Mouse (Mus musculus) NIH3T3 (cell line): ENCODE measurements around the gene Txn1.

Source experiments
- DNase-seq: peaks from one replicate; pipeline ENCODE4 v3.0.0-alpha.2; 2012; ENCODE audit warnings: low read depth

Txn1 gene

DNA sequence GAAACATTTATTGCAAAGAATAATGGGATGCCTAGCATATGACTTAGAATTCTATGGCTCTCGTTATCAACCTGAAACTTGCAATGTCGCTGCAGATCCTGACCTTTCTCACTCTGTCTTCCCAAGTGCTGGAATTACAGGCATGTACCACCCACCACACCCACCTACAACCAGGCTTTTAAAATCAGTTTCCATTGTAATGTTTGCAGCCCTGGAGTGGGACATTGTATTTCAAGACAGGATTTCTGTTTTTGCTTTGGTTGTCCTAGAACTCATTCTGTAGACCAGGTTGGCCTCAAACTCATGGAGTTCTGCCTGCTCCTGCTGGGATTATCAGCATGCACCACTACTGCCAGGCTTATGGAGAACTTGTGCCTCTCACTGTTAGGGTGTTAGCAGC, 13.3 kb downstream of the Txn1 start:
- no peak for DNase-seq

DNA sequence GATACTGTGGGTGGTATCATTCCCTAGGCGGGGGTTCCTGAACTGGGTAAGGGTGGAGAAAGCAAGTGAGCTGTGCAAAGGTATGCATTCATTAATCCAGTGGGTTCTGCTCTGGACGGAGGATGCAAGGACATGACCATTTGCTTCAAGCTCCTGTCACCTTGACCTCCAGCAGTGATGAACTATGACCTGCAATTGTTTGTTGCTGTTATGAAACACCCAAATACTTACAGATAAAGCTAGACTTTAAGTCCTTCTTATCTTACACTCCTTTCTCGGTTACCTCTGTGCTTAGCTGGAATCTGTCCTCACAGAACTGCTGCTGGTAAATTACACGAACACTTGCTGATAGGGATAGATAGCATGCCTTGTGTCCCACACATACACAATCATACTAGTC, 15.6 kb downstream of the Txn1 start:
- DNase-seq = no peak

DNA sequence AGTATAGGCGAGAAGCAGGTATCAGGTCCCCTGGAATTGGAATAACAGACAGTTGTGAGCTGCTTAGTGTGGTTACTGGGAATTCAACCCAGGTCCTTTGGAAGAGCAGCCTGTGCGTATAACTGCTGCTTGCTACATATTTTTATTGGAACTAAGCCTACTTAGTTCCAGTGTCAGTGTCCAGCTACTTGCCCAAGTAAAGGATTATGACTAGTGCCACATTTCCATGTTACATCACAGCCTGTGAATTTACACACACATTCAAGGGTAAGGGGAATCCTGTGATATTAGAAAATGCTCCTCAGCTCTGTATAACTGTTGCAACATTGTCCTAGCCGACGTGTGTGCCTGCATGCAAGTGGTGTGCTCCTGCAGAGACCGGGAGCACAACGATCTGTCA, 18.9 kb downstream of the Txn1 start:
- no peak for DNase-seq

DNA sequence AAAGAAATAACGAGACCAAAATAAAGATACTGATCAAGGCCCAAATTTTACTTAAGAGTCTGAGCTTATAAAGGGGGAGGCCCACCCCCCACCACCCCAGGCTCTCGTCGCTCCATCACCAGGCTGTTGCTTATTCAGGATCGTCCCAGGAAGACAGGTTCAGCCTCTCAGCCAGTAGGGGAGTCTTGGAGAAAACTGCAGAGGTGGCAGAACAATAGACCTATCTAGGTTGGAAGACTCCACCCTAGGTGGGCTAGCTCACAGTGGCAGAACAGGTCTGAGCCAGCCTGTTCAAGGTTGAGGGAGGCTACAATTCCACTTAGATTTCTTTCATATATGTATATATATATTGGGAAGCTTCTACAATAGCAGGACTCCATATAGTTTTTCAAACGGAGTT, 22.0 kb downstream of the Txn1 start:
- DNase-seq = no peak

DNA sequence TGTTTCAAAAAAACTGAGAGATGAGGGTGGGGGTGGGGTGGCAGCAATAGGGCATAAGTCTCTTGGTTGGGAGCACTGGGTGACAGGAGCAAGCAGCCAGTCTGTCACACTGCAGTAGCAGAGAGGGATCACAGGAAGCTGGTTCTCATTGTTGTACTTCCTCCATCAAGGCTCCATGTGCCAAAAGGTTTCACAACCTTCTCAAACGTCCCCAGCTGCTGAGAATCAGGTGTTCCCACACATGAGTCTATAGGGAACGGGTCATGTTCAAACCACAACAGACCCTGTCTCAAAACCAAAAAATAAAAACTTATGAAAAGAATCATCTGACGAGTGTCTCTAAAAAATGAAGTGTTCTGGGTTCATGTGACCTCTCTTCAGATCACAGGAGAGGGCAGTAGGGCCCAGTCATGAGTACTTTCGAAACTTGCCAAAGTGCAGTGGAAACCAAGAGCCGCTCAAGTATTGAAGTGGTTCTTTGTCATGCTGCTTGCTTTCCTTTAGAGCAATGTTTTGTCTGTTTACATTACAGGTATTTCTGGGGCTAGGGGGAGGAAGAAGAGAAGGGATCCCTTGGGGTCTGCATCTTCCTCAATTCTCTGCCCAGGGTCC, 25.5 kb downstream of the Txn1 start:
- no peak for DNase-seq

DNA sequence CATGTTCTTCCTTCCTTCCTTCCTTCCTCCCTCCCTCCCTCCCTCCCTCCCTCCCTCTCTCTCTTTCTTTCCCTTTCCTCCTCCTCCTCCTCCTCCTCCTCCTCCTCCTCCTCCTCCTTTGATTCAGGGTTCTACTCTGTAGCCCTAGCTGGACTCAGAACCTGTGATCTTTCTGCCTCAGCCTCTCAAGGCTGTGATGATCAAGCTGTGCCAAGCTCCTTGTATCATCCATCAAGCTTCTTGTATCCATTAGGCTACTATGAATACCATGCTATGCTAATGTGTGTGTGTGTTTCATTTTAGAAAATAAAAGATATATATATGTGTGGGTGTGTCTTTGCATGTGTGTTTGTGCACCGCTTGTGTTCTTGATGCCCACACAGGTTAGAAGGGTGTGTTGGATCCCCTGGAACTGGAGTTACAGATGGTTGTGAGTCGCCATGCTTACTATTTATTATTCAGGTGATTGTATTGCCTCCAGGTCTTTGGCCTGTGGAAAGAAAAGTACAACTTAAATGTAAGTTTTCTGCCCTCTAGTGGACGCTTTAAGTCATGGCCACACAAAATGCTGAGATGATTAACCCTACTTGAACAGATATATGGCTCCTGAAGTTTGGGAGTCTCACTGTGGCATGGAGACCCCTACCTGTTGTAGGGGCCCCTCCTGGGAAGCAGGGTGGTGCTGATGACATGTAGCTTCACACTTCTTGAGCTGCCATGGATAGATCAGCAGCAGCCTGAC, 28.6 kb downstream of the Txn1 start:
- peak; percentile 82 for DNase-seq

DNA sequence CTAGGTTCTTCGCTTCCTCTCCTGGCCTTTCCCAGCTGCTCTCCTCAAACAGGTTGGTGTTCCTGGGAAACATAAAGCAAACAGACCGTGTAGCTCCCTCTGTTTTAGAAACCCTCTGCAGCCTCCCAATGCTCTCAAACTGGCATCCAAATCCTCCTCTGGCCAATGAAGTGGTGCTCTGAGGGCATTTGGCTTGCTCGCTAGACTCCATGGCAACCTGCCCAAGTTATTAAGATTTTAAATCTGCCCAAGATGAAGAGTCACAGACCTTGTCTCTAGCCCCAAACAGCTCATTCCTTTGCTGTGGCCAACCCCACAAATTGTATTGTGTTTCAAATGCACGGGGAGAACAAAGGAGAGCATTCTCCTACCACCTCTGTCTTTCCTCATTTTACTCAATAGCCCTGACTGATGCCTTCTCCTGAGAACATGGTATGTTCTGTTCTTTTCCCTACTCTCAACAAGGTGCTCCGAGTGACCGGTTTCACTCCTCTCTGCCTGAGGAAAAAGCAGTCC, 31.6 kb downstream of the Txn1 start:
- peak; percentile 67 for DNase-seq

DNA sequence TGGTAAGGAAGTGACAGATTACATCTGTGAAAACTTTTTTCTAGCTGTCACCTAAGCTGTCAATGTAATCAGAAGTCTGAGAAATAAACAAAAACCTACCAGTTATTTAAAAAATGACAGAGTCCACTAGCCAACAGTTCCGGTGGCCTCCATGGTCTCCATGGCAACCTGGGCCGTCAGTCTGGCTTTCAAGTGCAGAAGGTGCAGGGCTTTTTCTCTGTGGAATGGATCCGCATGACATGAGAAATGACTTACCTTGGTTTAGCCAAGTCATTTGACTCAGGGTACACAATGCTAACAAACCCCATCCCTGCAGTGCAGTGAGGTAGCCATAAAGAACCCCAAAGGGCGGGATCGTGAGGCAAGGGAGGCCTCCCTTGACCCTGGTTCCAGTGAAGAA, 34.0 kb downstream of the Txn1 start:
- no peak for DNase-seq

DNA sequence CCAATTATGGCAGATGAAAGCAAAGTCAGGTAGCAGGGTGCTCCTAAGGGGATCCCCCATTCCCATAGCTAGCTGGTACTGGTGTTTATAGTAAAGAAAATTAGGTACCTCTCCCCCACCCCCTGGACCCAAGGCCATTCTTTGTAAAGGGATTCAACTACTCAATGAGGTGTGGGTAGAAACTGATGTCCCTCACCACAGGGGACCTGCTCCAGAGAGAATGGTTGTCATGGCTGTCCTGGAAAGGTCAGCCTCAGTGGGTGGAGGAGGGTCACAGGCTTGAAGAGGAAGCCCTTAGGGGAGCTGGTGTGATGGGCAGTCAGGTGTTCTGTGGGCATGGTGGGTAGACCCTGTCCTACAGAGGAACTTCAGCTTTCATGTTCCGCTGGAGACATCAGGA, 35.7 kb downstream of the Txn1 start:
- DNase-seq = no peak

DNA sequence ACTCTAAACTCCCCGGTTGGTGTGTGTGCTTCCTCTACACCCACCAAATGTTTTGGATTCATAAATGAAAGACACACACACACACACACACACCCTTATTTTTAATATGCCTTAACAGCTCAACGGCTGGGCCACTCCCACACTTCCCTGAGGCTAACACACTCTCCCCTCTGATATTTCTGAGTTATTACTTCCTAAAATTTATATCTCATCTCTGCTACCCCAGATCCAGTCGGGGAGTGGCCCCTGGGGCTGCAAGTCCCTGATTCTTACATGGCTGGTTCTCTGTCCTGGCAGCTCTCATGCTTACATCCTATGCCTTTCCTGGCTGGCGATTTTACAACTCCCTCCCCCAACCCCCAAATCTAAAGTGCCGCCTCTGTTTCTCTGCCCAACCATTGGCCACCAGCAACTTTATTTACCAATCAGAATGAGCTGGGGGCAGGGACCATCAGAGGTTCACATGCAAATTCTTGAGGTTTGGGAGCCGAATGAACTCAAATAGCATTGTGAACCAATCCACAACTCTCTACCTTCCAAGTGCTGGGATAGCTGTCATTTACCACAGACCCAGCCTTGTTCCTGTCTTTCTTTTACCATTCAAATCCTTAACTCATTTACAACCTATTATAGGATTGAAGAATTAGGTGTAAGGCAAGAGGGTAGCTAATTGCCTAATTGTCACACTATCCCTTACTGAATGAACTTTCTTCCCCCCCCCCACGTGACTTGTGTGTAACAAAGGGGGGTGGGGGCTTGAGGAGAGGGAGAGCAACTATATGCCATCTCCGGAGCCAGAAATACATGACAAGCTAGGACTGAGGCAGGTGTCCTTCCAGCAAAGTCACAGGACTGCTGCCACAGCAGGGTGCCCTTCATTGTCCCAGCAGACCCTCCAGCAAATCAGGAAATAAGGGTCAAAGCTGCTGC, 36.5 kb downstream of the Txn1 start:
- no peak for DNase-seq

DNA sequence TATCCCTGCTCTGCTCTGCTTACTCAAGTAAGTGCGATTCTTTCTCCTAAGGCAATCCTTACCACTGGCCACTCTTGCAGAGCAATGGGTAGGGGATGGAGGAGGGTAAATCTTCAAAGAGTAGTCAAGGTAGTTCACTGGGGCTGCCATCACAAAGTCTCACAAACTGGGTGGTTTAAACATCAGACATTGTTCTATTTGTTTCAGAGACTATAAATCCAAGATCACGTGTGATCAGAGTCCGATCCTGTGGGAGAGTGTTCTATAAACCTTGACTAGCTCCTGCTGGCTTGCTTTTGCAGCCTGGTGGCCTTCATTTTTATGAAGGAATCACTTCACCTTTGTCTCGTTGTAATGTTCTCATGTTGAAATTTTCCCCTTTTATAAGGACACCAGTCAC, 39.5 kb downstream of the Txn1 start:
- no peak for DNase-seq

DNA sequence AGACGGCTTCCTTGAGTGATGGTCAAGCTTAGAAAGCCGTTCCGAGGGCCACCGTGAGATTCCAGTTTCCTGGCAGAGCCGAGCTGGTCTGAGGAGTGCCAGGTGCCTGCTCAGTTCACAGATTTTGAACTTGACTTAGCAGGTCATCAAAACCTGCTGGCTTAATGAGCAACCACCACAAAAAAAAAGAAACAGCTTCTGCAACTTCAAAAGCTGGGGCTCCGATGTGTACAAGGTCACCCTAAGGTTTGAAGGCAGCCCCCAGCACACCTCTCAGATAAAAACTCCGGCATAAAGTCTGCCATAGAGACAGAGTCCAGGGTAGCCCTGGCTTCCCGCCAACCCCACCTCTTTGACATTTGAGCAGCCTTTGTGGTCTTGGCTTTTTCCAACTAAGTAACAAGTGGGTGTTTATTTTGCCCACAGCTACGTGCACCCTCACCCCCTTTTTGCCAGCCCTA, 40.0 kb downstream of the Txn1 start, which contains the start of gene D630039A03Rik:
Gene D630039A03Rik, minus strand, starts transcription at position 97 of the 461 bp plus-strand sequence.
- DNase-seq = no peak

DNA sequence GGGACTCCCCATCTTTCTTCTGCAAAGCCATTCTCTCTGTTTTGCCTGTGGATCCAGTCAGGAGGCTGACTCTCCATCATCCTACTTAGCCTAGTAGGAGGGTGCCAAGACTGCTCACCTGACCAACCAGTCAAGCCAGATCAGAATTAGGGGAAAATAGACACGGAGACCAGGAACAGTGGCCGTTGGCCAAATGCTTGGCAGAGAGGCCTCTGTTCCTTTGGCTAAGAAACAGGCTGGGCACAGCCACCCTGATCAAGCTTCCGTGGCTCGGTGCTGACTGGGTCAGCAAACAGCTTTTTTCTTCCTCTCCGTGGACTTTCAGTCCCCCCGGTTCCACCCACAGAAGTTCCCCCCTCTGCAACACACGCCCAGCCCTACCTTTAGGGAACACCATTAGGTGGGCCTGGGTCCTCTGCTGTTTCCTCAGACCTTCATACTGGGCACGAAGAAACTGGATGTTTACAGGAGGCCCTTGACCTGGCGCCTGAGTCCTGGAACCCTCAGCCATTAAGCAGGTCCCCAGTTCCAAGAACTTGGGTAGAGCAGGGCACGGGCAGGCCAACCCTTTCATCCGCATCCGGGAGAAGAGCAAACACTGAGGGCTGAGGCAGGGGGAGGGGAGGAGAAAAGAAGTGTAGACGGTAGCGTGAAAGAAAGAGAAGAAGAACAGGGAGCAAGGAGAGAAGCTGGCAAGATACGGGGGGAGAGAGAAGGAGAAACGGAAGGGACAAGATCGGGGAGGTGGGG, 40.8 kb downstream of the Txn1 start:
- no peak for DNase-seq

DNA sequence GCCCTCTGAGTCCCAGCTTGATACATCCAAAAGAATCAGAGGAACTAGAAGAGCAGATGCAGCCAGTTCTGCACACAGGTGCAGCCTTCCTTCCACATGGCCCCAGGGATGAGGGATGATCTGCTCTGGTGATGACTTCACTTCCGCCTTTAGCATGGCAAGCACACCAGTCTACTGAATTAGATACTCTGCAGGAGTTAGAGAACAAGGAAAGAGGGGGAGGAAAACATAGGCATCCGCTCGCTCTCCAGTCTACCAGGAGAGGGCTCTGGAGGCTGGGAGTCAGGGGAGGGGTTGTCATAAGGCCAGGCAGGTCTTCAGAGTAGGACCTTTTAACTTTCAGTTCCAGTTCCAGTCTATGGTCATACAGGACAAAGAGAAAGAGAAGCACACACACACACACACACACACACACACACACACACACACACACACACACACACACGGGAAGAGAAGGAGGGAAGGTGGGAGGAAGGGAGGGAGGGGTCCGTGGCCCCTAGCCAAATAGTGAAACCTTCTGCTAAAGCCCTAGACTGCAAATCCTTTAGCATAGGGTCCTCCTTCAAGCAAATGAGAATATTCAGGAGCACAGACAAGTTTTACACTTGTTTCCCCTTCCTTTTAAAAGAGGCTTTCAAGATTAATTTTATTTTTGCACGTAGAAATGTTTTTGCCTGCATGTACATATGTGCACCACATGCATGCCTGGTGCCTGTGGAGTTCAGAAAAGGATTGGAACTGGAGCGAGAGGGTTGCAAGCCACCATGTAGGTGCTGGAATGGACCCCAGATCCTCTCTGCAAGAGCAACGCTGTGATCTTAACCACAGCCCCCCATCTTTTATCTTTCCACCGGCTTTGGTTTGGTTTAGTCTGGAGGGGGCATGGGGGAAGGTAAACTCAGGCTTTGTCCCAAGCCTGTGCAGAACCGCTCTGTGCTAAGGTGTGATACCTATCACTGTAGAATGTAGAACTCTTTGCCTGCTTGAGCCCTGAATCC, 41.7 kb downstream of the Txn1 start:
- no peak for DNase-seq

DNA sequence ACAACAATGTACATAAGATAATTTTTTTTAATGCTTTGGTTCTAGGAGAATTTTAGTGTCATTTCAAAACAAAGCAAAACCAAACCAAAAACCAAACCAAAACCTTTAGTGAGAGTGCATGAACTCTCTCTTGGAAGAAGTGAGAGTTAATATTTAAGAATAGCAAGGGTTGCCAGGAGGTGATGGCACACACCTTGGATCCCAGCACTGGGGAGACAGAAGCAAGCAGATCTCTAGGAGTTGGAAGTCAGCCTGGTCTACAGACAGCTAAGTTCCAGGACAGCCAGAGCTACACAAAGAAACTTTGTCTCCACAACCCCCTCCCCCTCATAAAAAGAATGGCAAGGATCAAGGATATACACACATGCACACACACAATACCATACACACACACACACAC, 43.2 kb downstream of the Txn1 start:
- DNase-seq = no peak

DNA sequence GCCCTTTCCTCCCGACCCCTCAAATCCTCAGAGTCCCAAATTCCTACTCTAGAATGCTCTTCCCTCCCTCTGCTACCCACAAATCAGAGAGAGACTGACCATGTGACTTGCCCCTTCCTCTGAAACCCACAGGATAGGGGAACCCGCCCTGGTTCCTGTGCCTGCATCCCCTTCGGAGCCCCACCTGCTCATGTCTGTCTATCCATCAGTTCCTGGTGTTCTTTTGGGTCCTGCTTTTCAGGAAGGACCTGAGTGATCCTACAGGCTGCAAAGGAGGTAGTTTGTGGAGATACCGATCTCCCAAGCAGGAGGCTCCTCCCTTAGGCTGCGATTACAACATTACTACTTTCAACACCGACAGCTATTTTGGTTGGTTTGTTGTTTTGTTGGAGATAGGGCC, 47.4 kb downstream of the Txn1 start:
- no peak for DNase-seq

DNA sequence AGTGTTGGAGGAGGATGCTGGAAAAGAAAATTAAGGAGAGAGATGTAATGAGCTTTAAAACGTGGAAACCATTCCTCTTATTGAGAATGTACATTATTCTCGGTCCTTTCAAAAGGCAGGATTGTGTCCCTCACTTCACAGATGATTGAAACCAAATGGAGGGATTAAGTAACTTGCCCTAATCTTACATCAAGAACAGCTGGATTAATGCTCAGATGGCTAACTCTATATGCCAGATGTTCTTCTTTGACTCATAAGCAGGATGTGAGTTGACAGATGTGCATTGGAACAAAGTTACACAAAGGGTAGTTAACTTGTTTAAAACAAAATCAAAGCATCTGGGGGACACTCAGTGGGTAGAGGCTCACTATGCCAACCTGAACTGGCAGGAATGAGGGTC, 49.5 kb downstream of the Txn1 start:
- peak; percentile 43 for DNase-seq

DNA sequence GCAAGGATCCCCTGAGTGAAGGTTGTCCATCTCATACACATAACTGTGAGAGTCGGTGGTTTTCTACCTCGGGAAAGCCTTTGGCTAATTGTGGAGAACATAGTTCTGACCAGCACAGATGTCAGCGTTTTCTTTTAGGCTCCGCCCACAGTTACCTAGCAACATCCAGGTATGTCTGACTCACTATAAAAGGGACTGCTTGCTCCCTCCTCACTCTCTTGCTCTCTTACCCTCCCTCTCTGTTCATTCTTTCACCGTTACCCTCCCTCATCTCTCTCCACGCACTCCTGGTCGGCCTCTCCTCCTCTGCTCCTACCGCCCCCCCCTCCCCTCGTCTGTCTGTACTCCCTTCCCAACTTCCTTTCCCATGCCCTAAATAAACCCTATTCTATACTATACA, 51.6 kb downstream of the Txn1 start:
- no peak for DNase-seq

DNA sequence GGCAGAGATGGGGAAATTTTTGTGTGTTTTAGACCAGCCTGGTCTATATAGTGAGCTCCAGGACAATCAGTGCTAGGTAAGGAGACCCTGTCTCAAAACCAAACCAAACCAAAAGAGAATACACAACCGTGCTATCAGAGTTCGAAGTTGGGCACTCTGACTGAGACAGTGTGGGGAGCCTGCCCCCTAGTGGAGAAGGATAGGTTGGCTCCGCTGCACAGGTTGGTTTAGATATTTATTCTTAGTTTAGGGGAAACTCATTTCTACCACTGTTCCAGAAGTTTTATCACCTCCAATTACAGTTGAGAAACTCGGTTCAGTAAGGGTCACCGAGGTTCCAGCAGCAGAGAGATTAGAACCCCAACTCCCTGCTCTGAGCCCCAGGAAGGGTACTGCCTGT, 52.0 kb downstream of the Txn1 start:
- DNase-seq = peak; percentile 91

DNA sequence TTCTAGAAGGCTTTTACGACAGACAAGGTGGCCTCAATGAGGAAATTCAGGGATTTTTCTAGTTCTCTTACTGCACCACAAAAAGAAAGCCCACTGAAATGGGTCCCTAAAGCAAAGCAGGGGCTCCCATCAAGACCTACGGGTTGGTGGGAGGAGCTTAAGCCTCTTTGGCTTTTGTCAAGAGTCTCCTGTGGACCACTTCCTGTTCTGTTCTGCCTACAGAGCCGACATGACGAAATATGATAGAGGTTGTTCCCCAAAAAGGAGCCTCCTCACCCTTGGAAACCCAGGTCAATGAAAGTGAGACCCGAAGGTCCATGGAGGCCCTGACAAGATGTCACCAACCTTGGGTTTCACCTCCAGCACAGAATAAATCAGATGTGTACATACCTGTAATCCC, 53.6 kb downstream of the Txn1 start:
- DNase-seq = no peak

DNA sequence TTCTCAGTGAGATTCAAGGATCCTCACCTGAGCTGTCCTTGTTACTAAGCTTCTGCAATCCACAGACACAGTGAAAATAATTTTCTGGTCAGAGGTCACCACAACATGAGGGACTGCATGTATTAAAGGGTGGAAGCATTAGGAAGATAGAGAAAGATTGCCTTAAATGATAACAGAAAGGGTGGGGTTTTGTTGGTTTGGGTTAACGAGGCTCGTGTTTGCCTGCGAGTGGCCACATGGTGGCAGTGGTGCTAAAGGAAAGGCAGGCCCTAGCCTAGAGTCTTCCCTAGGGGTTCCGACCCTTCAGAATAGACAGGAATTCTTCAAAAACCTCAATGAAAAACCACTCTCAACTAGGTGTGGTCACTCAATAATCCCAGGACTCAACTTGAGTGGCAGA, 55.0 kb downstream of the Txn1 start:
- DNase-seq = peak; percentile 62
